Mouse (Mus musculus) gastrocnemius, adult 2 months (tissue): Measurements from ENCODE around the gene Tmem119. TPM values are rescaled to one million over a fixed set of nuclear protein-coding genes. Genes with fewer than 3 reads are reported as not detected.
"Not testable (repeated sequence)": the region's sequence is repeated elsewhere in the genome, so short reads cannot be mapped to it uniquely, and the experiment has no call there.

ENCODE experiments used
- DNase-seq: peaks from one replicate; pipeline ENCODE4 v3.0.0; 2022
- H3K27ac ChIP-seq: fragments of 200-600 bp; 2 replicates; pipeline ENCODE4 v1.8.1; 2022; ENCODE audit warnings: mild to moderate bottlenecking
- H3K4me3 ChIP-seq: fragments of 200-600 bp; 2 replicates; pipeline ENCODE4 v1.8.1; 2022; ENCODE audit warnings: mild to moderate bottlenecking, moderate library complexity
- CTCF ChIP-seq: fragments of 200-600 bp; IDR thresholded peaks from 2 replicates; pipeline ENCODE4 v1.8.1; 2022; ENCODE audit warnings: antibody characterized with exemption, mild to moderate bottlenecking, moderate library complexity
- intact Hi-C: fragments of 180-260 bp; cut with DNase I; formaldehyde crosslinking; loops from one replicate; pipeline ENCODE4 v1.15.1; 2025
- total RNA-seq, 2 experiments: library from RNA; stranded (reverse); gene quantifications; 2 replicates each; pipeline ENCODE4 v1.2.3; 2021

The Tmem119 gene
- total RNA-seq, 2 experiments from 2014 or later = 0.46 to 2.4 TPM

GRCm38 (mm10) chr5:113791197-113792095 is 8.9 kb downstream of the Tmem119 start:
- no peak overlapping the region for H3K4me3 ChIP-seq
- intact Hi-C loops = no loop called here
- no peak overlapping the region for H3K27ac ChIP-seq
- no peak for TF ChIP-seq CTCF
- DNase-seq = no peak

DNA sequence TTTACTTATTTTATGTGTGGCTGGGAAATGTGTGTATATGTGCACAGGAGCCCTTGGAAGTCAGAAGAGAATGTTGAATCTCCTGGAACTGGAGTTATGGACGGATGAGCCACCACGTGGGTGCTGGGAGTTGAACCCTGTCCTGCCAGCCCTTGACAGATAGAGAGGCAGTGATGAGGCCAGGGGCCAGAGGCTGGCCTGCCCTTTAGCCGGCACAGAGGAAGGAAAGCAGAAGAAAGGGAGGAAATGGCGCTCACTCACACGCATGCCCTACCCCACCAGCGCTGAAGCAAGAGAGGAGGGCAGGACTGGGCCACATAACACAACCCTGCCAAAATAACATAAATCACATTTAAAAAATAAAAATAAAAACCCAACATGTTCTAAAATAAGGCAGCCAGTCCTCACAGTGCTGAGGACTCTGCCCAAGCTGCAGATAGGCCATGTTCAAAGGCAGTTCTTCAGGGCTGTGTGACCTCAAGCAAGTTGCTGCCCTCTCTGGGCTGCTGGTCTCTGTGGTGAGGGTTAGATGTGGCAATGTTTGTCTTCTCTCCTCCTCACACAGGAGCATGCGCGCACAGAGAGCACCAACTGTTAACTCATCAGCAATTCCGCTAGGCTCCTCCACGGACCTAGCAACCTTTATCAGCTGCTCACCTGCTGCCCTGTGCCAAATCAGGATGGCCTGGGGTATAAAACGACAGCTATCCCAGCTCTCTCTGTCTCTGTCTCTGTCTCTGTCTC is 9.7 kb downstream of the Tmem119 start:
- no peak for TF ChIP-seq CTCF
- DNase-seq = no peak
- no peak overlapping the region for H3K27ac ChIP-seq
- no peak overlapping the region for H3K4me3 ChIP-seq
- intact Hi-C loops = no loop called here

DNA sequence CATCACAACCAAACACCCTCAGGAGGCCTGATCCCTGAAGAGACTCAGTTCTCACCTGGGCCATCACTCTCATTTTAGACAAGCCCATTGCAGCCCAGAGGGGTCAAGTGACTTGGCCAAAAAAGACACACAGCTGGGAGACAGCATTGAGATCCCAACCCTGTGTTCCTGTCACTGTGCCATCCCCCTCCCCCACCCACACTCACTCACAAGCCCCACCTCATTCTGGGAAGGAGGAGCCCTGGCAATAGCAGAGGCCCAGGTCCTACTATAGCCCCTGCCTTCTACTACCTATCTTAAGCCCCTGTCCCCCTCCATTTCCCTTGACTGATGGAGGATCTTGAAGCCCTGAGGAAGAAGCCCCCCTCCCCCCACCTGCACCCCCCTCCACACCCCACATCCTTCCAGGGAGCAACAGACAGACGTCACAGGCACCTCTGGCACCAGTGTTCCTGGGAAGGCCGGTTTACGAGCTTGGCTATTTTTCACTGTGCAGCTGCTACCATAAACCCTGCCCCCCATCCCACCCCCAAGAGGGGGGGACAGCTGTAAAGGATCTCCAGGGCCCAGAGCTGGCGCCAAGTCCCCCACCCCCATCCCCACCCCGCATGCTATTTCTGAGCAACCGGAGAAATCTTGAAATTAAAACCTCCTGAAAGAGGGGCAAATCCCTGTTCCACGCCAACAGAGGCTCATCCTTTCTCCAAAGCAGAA is 11.1 kb downstream of the Tmem119 start:
- peak; percentile 67 for DNase-seq
- TF ChIP-seq CTCF = no peak
- Histone ChIP-seq H3K27ac (no peak overlapping the region), H3K4me3 (no peak overlapping the region)
- intact Hi-C loops = no loop called here

- Histone ChIP-seq H3K4me3 (no peak overlapping the region), H3K27ac (no peak overlapping the region)
- intact Hi-C loops = no loop called here
- no peak for DNase-seq
- no peak for TF ChIP-seq CTCF
These were observed 11.7 kb downstream of the Tmem119 start for GRCm38 (mm10) chr5:113788645-113789044.

GRCm38 (mm10) chr5:113786985-113787384 is 13.3 kb downstream of the Tmem119 start:
- intact Hi-C loops = no loop called here
- no peak for DNase-seq
- Histone ChIP-seq H3K4me3 (no peak overlapping the region), H3K27ac (no peak overlapping the region)
- TF ChIP-seq CTCF = no peak

GRCm38 (mm10) chr5:113784104-113784503 is 16.2 kb downstream of the Tmem119 start:
- peak overlapping the region; percentile 48 for H3K4me3 ChIP-seq
- peak overlapping the region; percentile 75 for H3K27ac ChIP-seq
- intact Hi-C loops, DNase-seq: not testable (repeated sequence)

- intact Hi-C loops = no loop called here
- Histone ChIP-seq H3K4me3 (peak overlapping the region; percentile 48), H3K27ac (peak overlapping the region; percentile 75)
- TF ChIP-seq CTCF = no peak
- DNase-seq = peak; percentile 64
These were observed 16.7 kb downstream of the Tmem119 start for GRCm38 (mm10) chr5:113783581-113784001.

DNA sequence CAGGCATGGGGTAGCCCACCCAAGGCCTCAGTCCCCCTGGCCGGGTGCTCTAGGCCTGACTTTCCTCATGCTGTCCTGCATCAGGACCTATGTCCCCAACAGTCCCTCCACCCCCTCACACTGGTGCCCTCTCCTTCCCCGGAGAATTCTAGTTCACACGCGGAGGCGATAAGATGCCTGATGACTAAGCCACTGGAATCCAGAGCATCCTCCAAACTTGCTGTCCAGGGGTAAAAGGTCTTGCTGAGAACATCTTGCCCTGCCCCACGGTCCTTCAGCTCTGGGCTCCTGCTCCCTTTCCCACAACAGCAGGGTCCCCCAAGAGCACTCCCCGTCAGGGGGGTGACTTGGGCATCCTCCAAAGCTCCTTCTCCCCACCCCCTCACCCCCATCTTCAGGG is 17.7 kb downstream of the Tmem119 start:
- TF ChIP-seq CTCF = no peak
- no peak overlapping the region for H3K4me3 ChIP-seq
- H3K27ac ChIP-seq = peak overlapping the region; percentile 75
- peak; percentile 19 for DNase-seq
- intact Hi-C loops = no loop called here

- DNase-seq = no peak
- intact Hi-C loops = no loop called here
- H3K4me3 ChIP-seq = no peak overlapping the region
- no peak overlapping the region for H3K27ac ChIP-seq
- TF ChIP-seq CTCF = no peak
These were observed 18.4 kb downstream of the Tmem119 start for GRCm38 (mm10) chr5:113781875-113782274.

DNA sequence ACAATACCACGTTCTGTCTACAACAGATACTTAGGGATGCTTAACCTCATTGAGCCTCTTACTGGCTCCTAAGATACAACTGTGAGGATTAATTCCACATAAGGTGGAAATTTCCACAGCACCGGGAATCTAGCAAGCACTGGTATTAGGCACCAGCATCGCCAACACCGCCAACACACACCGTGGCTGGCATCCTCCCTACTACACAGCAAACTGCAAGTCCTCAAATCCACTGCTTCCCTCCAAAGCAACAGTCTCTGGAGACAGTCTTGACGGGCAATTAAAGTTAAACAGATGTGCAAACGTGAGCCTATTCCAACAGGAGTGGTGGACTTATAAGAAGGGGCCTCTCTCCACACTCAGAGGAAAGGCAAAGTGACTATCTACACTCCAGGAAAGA is 19.1 kb downstream of the Tmem119 start:
- intact Hi-C loops = no loop called here
- no peak for DNase-seq
- H3K27ac ChIP-seq = 0 out of 2 replicates have a peak overlapping the region, but pooled peaks have one; percentile 3
- H3K4me3 ChIP-seq = no peak overlapping the region
- TF ChIP-seq CTCF = no peak

- intact Hi-C loops = no loop called here
- H3K27ac ChIP-seq = 0 out of 2 replicates have a peak overlapping the region, but pooled peaks have one; percentile 3
- no peak for DNase-seq
- no peak overlapping the region for H3K4me3 ChIP-seq
- no peak for TF ChIP-seq CTCF
These were observed 19.6 kb downstream of the Tmem119 start for GRCm38 (mm10) chr5:113780763-113781162.

DNA sequence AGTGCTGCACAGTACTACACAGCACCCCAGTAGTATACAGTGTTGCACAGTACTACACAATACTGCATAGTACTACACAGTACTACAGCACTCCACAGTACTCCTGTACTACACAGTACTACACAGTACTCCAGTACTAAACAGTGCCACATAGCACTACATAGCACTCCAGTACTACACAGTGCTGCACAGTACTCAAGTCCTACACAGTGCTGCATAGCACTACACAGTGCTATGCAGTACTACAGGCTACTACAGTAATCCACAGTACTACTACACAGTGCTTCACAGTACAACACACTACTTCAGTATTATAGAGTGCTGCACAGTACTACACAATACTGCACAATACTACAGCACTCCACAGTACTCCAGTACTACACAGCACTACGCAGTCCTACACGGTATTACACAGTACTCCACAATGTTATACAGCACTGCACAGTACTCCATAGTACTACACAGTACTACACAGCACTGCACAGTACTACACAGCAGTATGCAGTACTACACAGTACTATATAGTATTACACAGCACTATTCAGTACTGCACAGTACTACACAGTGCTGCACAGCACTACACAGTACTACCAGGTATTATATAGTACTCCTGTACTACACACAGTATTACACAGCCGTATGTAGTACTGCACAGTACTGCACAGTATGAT is 20.1 kb downstream of the Tmem119 start:
- intact Hi-C loops = no loop called here

More for the DNA sequence above, 20.1 kb downstream of the Tmem119 start:
- no peak overlapping the region for H3K4me3 ChIP-seq
- H3K27ac ChIP-seq = no peak overlapping the region
- no peak for TF ChIP-seq CTCF
- no peak for DNase-seq
